Mouse (Mus musculus) cerebellum, adult 2 months (tissue): ENCODE data around the gene Epm2aip1.

Experiments
- CTCF ChIP-seq: fragments of 200-500 bp; IDR thresholded peaks from 2 replicates; pipeline ENCODE4 v1.5.1; 2011; ENCODE audit warnings: low read depth, mild to moderate bottlenecking, control low read depth, low read length, moderate library complexity, borderline replicate concordance; ENCODE audit not compliant: insufficient read depth
- POLR2A ChIP-seq: fragments of 200-500 bp; IDR thresholded peaks from 2 replicates; pipeline ENCODE4 v1.6.1; 2011; ENCODE audit warnings: low read length, control low read depth, borderline replicate concordance; ENCODE audit not compliant: insufficient read depth

- TF ChIP-seq POLR2A (no peak), CTCF (no peak)
Measured at GRCm38 (mm10) chr9:111271056-111271433, 684 bp upstream of the Epm2aip1 start.
